Mouse (Mus musculus): ENCODE data around the gene Ank3.

The Ank3 gene

GRCm38 (mm10) chr10:69414888-69415287 is 16.3 kb downstream of the Ank3 start:
- DNase-seq, result no peak

- no peak for DNase-seq
Observed at GRCm38 (mm10) chr10:69418716-69419115, 20.1 kb downstream of the Ank3 start.

DNA sequence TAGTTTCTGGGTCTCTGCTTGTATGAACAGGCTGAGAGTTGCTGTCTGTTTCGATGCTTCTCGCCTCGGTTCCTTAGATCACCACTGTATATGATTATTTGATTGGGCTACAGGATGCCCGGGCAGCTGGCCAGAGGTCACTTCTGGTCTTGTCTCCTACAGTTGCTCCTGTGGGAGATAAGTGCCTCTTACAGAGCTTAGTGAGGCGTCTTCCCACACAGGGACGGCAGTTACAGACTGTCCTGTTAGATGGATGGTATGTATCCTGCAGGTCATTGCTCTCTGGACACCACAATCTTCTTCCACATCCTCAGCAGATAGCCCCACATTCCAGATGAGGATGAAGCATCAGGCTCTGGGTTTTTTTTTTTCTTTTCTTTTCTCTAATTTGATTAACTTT is 21.7 kb downstream of the Ank3 start:
- DNase-seq, result no peak

DNA sequence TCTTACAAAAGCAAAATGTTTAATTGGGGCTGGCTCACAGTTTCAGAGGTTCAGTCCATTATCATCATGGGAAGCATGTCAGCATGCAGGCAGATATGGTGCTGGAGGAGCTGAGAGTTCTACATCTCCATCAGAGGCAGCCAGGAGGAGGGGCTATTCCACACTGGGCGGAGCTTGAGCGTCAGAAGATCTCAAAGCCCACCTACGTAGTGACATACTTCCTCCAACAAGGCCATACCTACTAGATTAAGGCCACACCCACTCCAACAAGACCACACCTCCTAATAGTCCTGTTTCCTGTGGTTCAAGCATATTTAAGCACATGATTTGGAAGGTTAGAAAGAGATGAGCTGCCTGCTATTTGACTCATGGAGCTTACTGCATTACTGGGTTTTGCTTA is 25.5 kb downstream of the Ank3 start:
- DNase-seq, result no peak

DNA sequence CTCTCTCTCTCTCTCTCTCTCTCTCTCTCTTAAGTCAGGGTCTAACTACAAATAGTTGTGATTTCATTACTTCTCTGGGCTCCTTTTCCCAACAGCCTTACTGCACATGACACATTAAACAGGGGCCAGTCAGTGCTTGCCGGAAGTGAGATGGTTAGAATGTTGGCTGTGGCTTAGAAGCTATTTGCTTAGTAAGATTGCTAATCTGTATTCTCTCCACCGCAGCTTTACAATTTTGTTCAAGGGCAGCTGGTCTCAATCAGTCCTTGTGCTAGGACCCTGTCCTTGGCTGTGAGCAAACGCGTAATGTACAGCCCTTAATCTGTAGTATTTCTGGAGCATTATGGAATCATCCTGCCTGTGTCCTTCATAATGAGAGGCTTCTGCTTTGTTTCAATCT is 31.6 kb downstream of the Ank3 start:
- DNase-seq, result no peak

DNA sequence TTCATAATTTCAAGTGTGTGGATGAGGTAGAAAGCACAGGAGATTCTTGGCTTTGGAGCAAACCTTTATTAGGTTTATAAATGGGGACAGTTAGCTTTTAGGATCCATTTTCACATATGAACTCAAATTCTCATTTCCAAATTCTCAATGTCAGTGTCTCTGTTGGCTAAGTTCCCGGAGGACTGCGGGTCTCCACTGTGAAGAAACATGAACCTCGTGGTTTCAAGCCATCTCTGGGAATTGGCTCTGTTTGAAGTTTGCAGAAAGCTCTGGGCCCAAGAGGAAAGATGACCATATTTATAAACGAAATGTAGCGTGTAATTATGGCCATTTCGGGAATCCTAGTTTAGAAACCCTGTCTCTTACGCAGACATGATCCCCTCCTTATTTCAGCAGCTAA is 32.5 kb downstream of the Ank3 start:
- no peak for DNase-seq

DNA sequence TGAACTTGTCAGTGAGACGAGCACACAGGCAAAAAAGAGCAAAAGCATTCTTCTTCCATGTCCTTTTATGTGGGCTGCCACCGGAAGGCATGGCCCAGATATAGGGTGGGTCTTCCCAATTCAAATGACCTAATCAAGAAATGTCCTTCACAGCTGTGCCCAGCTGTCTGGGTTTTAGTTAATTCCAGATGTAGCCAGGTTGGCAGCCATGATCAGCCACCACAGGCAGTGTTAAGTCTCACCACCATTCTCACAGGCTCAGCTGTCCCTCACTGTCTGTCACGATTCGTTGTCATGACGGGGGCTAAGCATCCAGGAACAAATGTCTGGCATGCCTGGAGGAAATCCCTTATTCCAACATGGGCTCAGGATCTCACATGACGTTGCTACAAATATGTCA is 36.6 kb downstream of the Ank3 start:
- no peak for DNase-seq

DNA sequence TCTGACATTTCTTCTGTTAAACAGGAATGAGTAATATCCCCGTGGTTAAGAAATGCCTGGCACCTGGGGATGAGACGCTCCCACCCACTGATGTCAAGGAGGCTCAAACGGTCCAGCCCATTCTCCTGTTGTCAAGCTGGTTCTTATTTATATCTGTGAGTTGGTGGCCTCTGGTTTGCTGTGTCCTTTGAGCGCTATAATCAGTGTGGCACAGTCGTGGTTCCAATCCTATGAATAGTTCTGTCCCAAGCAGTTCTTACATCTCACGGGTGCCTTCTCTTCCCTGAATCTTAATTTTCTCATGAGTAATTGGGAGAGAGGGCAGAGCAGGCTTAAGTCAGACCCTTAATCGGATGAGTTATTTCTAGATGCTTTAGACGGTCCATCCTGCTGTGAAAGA is 40.9 kb downstream of the Ank3 start:
- DNase-seq, result no peak

DNA sequence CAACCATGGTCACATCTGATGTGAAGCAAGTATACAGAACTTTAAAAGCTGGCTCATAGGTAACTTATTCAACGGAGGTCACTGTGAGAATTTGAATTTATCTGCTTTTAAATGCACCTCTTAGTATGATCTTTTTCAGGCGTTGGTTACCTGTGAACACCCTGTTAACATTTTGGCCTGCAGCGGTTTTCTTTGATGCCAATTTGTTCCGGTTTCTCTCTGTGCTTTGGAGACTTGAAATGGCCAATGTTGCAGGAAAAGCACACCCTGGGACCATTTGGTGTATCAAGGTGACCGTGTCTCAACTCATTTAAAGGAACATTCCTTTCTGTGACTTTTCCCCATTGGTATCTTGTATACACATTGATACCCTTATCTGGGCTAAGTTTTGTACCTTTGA is 46.0 kb downstream of the Ank3 start:
- DNase-seq, result no peak

DNA sequence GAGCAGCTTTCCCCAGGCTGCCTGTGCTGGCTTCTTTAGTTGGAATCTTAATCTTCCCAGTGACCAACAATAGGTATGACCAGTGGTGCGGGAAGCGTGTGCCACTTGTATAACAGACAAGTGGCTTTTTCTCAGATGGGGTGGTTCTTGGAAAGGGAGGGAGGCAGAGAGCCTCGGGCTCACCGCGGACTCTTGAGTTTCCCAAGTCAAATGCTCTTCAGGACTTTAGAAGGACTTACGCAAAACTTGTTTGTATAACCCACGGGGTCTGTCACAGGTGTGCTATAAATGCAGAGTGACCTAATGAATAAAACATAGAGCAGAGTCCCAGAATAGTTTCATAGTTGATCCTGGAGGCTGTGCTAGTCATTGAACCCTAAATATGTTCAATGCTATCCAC is 47.4 kb downstream of the Ank3 start:
- DNase-seq, result no peak

DNA sequence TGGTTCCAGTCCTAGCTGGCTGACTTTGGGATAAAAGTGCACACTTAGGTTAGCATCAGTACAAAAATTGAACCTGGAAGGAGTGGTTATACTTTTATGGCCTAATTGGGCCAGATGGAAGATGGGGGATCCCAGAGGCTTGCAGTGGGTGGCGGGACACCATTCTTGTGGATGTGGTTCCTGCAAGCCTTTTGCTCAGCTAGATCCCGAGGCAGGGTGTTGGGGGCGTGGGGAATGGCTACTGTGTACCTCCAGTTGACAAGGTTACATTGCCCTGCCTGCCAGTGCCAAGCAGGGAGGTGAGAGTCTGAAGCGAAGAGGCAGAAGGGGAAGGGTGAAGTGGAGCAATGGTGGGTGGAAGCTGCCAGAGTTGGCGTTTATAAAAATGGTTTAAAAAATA is 48.0 kb downstream of the Ank3 start:
- no peak for DNase-seq

DNA sequence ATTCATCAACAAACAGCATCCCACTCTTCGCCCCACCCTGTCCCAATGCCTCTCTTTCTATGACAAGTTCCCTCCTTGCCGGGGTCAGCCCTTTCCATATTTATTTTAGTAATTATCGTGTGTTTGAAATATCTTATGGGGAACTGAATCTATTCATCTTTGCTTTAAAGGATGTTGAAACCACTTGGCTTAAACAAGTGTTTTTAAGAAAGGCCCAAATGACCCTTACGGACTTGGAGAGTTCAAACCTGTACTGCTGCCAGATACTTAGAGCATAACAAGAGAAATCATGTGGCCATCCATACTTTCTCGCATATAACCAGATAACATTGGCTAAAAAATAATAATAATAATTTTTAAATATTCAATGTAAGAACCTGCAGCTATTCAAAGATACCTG is 48.7 kb downstream of the Ank3 start:
- DNase-seq, result no peak

GRCm38 (mm10) chr10:69448174-69448573 is 49.6 kb downstream of the Ank3 start:
- no peak for DNase-seq

- no peak for DNase-seq
Observed at GRCm38 (mm10) chr10:69451006-69451405, 52.4 kb downstream of the Ank3 start.

DNA sequence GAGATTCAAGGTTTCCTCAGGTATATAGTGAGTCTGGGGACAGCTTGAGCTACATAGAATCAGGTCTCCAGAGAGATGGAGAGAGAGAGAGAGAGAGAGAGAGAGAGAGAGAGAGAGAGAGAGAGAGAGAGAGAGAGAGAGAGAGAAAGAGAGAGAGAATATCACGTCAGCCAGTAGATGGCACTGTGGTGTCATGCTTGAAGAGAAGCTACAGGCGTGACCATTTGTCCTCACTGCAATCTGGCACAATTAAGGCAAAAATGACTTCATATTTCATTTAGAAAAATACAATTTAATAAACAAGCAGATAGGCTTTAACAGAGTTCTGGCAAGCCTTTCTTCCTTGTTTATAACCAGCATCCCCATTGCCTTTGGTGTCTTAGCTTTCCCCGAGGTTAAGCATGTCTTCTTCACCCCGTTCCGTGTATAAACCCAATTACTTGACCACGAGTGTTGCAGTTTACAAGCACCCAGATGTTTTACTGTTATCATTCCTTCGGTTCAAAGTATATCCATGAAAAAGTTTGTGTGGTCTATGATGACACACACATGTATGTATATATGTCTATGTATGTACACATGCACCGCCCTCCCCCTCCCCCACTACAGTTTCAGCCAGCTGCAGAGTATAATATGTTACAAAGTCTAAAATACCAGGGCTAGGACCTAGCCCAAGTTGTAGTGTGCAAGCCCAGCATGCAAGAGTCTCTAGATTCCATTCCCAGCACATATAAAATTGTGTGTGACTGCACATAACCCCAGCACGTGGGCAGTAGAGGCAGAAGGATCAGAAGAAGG is 53.8 kb downstream of the Ank3 start:
- peak; percentile 66 for DNase-seq

GRCm38 (mm10) chr10:69453531-69453930 is 55.0 kb downstream of the Ank3 start:
- no peak for DNase-seq

GRCm38 (mm10) chr10:69454480-69454879 is 55.9 kb downstream of the Ank3 start:
- DNase-seq, result peak; percentile 25

GRCm38 (mm10) chr10:69464826-69465225 is 66.3 kb downstream of the Ank3 start:
- DNase-seq, result no peak

- peak; percentile 72 for DNase-seq
Observed at GRCm38 (mm10) chr10:69465558-69466200, 67.1 kb downstream of the Ank3 start.

DNA sequence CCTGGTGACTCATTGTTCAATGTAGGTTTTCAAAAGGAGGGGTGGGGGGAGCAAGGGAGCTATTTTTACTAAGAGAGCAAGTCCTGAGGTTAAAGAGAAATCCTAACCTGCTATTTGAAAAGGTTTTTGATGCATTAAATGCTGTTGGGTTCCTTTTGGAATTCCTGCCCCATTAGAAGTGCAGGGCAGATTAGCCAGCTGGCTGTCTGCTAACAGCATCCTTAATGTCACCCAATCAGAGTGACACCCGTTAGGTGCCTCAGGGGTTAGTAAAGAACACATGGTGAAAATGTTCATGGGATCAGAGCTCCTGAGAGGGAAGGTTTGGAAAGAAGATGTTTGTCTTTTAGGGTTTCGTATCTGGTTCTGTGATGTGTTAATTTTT is 67.6 kb downstream of the Ank3 start:
- no peak for DNase-seq

- no peak for DNase-seq
Observed at GRCm38 (mm10) chr10:69466586-69466985, 68.0 kb downstream of the Ank3 start.

DNA sequence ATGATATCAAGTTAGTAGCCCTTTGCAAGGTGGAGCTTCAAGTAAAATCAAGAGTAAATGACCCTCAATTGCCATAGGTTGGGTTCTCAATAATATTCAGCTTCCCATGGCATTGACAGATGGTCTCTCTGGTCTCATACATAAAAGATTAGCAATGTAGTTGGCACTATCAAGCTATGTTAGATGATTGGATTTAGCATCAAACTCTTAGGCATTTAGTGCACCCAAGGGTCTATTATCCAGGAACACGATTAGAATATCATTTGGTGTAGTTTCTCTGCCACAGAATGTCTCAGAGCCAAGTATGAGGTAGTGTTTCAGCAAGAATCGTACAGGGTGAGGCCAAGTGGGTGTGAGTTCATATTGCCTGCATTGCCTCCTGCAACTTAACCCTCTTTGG is 68.6 kb downstream of the Ank3 start:
- DNase-seq, result no peak

DNA sequence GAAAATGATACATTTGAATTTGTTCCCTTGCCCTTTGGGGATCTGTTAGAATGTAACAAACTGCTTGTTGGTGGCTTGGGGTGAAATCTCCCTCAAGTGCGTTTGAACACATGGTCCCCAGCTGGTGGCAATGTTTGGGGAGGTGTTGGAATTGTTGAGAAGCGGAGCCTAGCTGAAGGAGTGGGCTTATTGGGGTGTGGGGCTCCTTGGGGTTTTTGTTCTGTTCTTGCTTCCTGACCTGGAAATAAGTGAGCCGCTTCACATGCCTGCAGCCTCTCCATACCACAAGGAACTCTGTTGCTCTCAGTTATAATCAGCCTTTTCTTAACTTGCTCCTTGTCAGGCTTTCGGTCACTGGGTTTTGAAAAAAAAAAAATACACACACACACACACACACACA is 73.3 kb downstream of the Ank3 start:
- DNase-seq, result no peak

GRCm38 (mm10) chr10:69476871-69477270 is 78.3 kb downstream of the Ank3 start:
- no peak for DNase-seq

DNA sequence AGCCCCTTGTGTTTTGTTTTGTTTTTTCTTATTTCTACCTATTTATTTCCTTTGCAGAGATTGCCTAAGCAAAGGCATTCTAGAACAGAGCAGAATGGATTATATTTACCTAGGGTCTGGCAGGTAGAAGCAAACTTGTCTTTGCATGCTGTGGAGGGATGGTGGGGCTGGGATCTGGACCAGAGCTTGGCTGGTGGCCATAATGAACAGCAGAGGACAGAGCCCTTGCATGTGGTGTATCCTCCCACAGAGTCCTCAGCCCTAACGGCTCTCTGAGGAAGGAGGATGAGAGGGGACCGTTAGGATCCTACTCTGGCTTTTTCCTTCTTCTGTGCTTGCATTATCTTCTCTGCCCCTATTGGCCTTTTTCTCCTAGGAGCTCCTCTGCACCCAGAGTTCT is 79.1 kb downstream of the Ank3 start:
- DNase-seq, result no peak
